Mouse (Mus musculus) kidney, adult 11 months (tissue): ENCODE data around the gene Vmn1r155.
"Not testable (repeated sequence)": the region's sequence is repeated elsewhere in the genome, so short reads cannot be mapped to it uniquely, and the experiment has no call there.

Experiments used
- DNase-seq: peaks from one replicate; pipeline ENCODE4 v3.0.0; 2022

The Vmn1r155 gene

DNA sequence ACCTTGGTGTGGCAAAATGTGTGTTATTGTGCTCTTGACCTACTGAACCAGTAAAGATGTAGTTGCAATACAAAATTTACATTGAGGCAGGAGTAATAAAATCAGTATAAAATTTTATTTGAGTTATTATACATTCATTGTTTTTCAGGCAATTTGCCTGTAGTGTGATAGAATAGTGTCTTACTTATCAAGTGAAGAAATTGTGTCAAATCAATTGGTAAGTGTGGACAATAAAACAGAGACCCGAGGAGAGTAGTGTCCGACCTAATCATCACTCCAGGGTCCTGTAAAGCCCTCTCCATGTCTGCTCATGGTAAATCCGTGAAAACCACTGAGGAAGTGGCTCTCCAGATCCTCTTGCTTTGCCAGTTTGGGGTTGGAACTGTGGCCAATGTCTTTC is at the start of gene Vmn1r155:
TSS of gene Vmn1r155 (plus strand) at position 301 of the 400 bp plus-strand sequence.
- DNase-seq: not testable (repeated sequence)

DNA sequence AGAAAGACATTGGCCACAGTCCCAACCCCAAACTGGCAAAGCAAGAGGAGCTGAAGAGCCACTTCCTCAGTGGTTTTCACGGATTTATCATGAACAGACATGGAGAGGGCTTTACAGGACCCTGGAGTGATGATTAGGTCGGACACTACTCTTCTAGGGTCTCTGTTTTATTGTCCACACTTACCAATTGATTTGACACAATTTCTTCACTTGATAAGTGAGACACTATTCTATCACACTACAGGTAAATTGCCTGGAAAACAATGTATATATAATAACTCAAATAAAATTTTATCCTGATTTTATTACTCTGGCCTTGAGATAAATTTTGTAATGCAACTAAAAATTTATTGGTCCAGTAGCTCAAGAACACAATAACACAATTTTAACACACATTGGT is 34.4 kb downstream of the Vmn1r155 start, which contains the start of gene Gm8693:
TSS of gene Gm8693 (minus strand) at position 101 of the 400 bp plus-strand sequence.
- not testable (repeated sequence) for DNase-seq
